Mouse (Mus musculus): ENCODE data around the gene Krt10. TPM values are rescaled to one million over a fixed set of nuclear protein-coding genes. Genes with fewer than 3 reads are reported as not detected.

Krt10 gene
- polyA plus RNA-seq, 1 experiment from 2014 or later, result 26.2 TPM

- Histone ChIP-seq H3K36me3 (ENCODE audit: control insufficient read depth, insufficient read depth, low read length) (no peaks in the 10 kb centered on the region), H3K9me3 (ENCODE audit: control insufficient read depth, low read length) (no peaks in the 10 kb centered on the region), H3K4me1 (replicated peaks; ENCODE audit: control insufficient read depth, insufficient read depth, low read length) (no peaks in the 10 kb centered on the region), H3K27ac (ENCODE audit: low read depth) (no peak overlapping the region), H3K4me3 (ENCODE audit: low read depth, low read length) (no peak overlapping the region), H3K27me3 (replicated peaks; ENCODE audit: control insufficient read depth, insufficient read depth, low read length) (no peaks in the 10 kb centered on the region), H3K4me2 (ENCODE audit: low read length) (no peak overlapping the region), H3K9ac (ENCODE audit: low read length) (no peak overlapping the region)
- 13% methylated on average over 6 of the region's 6 CpGs for WGBS
- ATAC-seq (replicated peaks; ENCODE audit: low FRiP score, low TSS enrichment, low read depth) (no peak), DNase-seq (ENCODE audit: low spot score) (peak; percentile 55)
Measured at GRCm38 (mm10) chr11:99413247-99413646, 24.1 kb upstream of the Krt10 start.

GRCm38 (mm10) chr11:99406186-99406585, 17.0 kb upstream of the Krt10 start:
- Histone ChIP-seq H3K27ac (ENCODE audit: low read depth) (no peak overlapping the region), H3K27me3 (replicated peaks; ENCODE audit: control insufficient read depth, insufficient read depth, low read length) (0 out of 2 replicates have a peak, but pooled peaks cover 2% of the 10 kb centered on the region), H3K36me3 (ENCODE audit: control insufficient read depth, insufficient read depth, low read length) (no peaks in the 10 kb centered on the region), H3K4me1 (replicated peaks; ENCODE audit: control insufficient read depth, insufficient read depth, low read length) (no peaks in the 10 kb centered on the region), H3K4me2 (ENCODE audit: low read length) (no peak overlapping the region), H3K4me3 (ENCODE audit: low read depth, low read length) (no peak overlapping the region), H3K9me3 (ENCODE audit: control insufficient read depth, low read length) (no peaks in the 10 kb centered on the region), H3K9ac (ENCODE audit: low read length) (no peak overlapping the region)
- ATAC-seq (replicated peaks; ENCODE audit: low FRiP score, low TSS enrichment, low read depth), result no peak
- no peak for DNase-seq (ENCODE audit: low spot score)
- 73% methylated on average over 10 of the region's 10 CpGs for WGBS

GRCm38 (mm10) chr11:99399956-99400549, 10.9 kb upstream of the Krt10 start:
- H3K4me2 ChIP-seq (ENCODE audit: low read length), result no peak overlapping the region
- ATAC-seq (replicated peaks; ENCODE audit: low FRiP score, low TSS enrichment, low read depth), result no peak
- WGBS, result 87% methylated on average over 13 of the region's 13 CpGs

GRCm38 (mm10) chr11:99398832-99399231, 9.7 kb upstream of the Krt10 start:
- no peak overlapping the region for H3K4me3 ChIP-seq (ENCODE audit: low read depth, low read length)
- H3K36me3 ChIP-seq (ENCODE audit: control insufficient read depth, insufficient read depth, low read length), result no peaks in the 10 kb centered on the region
- H3K27me3 ChIP-seq (replicated peaks; ENCODE audit: control insufficient read depth, insufficient read depth, low read length), result no peaks in the 10 kb centered on the region
- H3K9ac ChIP-seq (ENCODE audit: low read length), result no peak overlapping the region
- H3K9me3 ChIP-seq (ENCODE audit: control insufficient read depth, low read length), result no peaks in the 10 kb centered on the region
- no peaks in the 10 kb centered on the region for H3K4me1 ChIP-seq (replicated peaks; ENCODE audit: control insufficient read depth, insufficient read depth, low read length)
- DNase-seq (ENCODE audit: low spot score) (no peak), ATAC-seq (replicated peaks; ENCODE audit: low FRiP score, low TSS enrichment, low read depth) (no peak)
- no peak overlapping the region for H3K27ac ChIP-seq (ENCODE audit: low read depth)
- no peak overlapping the region for H3K4me2 ChIP-seq (ENCODE audit: low read length)
- WGBS, result 58% methylated on average over 8 of the region's 8 CpGs

More at GRCm38 (mm10) chr11:99399956-99400549, 10.9 kb upstream of the Krt10 start:
- no peaks in the 10 kb centered on the region for H3K9me3 ChIP-seq (ENCODE audit: control insufficient read depth, low read length)
- no peak overlapping the region for H3K4me3 ChIP-seq (ENCODE audit: low read depth, low read length)
- H3K9ac ChIP-seq (ENCODE audit: low read length), result no peak overlapping the region
- DNase-seq (ENCODE audit: low spot score), result no peak
- H3K27ac ChIP-seq (ENCODE audit: low read depth), result no peak overlapping the region
- no peaks in the 10 kb centered on the region for H3K27me3 ChIP-seq (replicated peaks; ENCODE audit: control insufficient read depth, insufficient read depth, low read length)
- H3K36me3 ChIP-seq (ENCODE audit: control insufficient read depth, insufficient read depth, low read length), result no peaks in the 10 kb centered on the region
- no peaks in the 10 kb centered on the region for H3K4me1 ChIP-seq (replicated peaks; ENCODE audit: control insufficient read depth, insufficient read depth, low read length)

- no peak for DNase-seq (ENCODE audit: low spot score)
- no peaks in the 10 kb centered on the region for H3K27me3 ChIP-seq (replicated peaks; ENCODE audit: control insufficient read depth, insufficient read depth, low read length)
- WGBS, result 73% methylated on average over 3 of the region's 3 CpGs
Measured at GRCm38 (mm10) chr11:99398084-99398483, 8.9 kb upstream of the Krt10 start.

GRCm38 (mm10) chr11:99396661-99397060, 7.5 kb upstream of the Krt10 start:
- H3K4me2 ChIP-seq (ENCODE audit: low read length), result no peak overlapping the region
- H3K4me3 ChIP-seq (ENCODE audit: low read depth, low read length), result no peak overlapping the region
- H3K4me1 ChIP-seq (replicated peaks; ENCODE audit: control insufficient read depth, insufficient read depth, low read length), result no peaks in the 10 kb centered on the region
- WGBS, result 86% methylated on average over 2 of the region's 2 CpGs
- no peak for DNase-seq (ENCODE audit: low spot score)
- no peak overlapping the region for H3K9ac ChIP-seq (ENCODE audit: low read length)
- ATAC-seq (replicated peaks; ENCODE audit: low FRiP score, low TSS enrichment, low read depth), result no peak
- no peaks in the 10 kb centered on the region for H3K27me3 ChIP-seq (replicated peaks; ENCODE audit: control insufficient read depth, insufficient read depth, low read length)
- H3K9me3 ChIP-seq (ENCODE audit: control insufficient read depth, low read length), result no peaks in the 10 kb centered on the region
- no peak overlapping the region for H3K27ac ChIP-seq (ENCODE audit: low read depth)
- H3K36me3 ChIP-seq (ENCODE audit: control insufficient read depth, insufficient read depth, low read length), result no peaks in the 10 kb centered on the region

More at GRCm38 (mm10) chr11:99398084-99398483, 8.9 kb upstream of the Krt10 start:
- Histone ChIP-seq H3K27ac (ENCODE audit: low read depth) (no peak overlapping the region), H3K4me3 (ENCODE audit: low read depth, low read length) (no peak overlapping the region), H3K4me1 (replicated peaks; ENCODE audit: control insufficient read depth, insufficient read depth, low read length) (no peaks in the 10 kb centered on the region), H3K9ac (ENCODE audit: low read length) (no peak overlapping the region), H3K4me2 (ENCODE audit: low read length) (no peak overlapping the region), H3K36me3 (ENCODE audit: control insufficient read depth, insufficient read depth, low read length) (no peaks in the 10 kb centered on the region), H3K9me3 (ENCODE audit: control insufficient read depth, low read length) (no peaks in the 10 kb centered on the region)
- ATAC-seq (replicated peaks; ENCODE audit: low FRiP score, low TSS enrichment, low read depth), result no peak

GRCm38 (mm10) chr11:99396034-99396433, 6.9 kb upstream of the Krt10 start:
- DNase-seq (ENCODE audit: low spot score), result no peak
- Histone ChIP-seq H3K36me3 (ENCODE audit: control insufficient read depth, insufficient read depth, low read length) (no peaks in the 10 kb centered on the region), H3K9ac (ENCODE audit: low read length) (no peak overlapping the region), H3K9me3 (ENCODE audit: control insufficient read depth, low read length) (no peaks in the 10 kb centered on the region), H3K4me3 (ENCODE audit: low read depth, low read length) (no peak overlapping the region), H3K27ac (ENCODE audit: low read depth) (no peak overlapping the region), H3K4me2 (ENCODE audit: low read length) (no peak overlapping the region), H3K4me1 (replicated peaks; ENCODE audit: control insufficient read depth, insufficient read depth, low read length) (no peaks in the 10 kb centered on the region), H3K27me3 (replicated peaks; ENCODE audit: control insufficient read depth, insufficient read depth, low read length) (no peaks in the 10 kb centered on the region)
- no peak for ATAC-seq (replicated peaks; ENCODE audit: low FRiP score, low TSS enrichment, low read depth)
- 50% methylated on average over 3 of the region's 3 CpGs for WGBS

- no peaks in the 10 kb centered on the region for H3K36me3 ChIP-seq (ENCODE audit: control insufficient read depth, insufficient read depth, low read length)
- H3K4me3 ChIP-seq (ENCODE audit: low read depth, low read length), result no peak overlapping the region
- WGBS, result 65% methylated on average over 10 of the region's 10 CpGs
- H3K9me3 ChIP-seq (ENCODE audit: control insufficient read depth, low read length), result no peaks in the 10 kb centered on the region
- H3K4me2 ChIP-seq (ENCODE audit: low read length), result 0 out of 2 replicates have a peak overlapping the region, but pooled peaks have one; percentile 3
- H3K9ac ChIP-seq (ENCODE audit: low read length), result no peak overlapping the region
- no peaks in the 10 kb centered on the region for H3K4me1 ChIP-seq (replicated peaks; ENCODE audit: control insufficient read depth, insufficient read depth, low read length)
- ATAC-seq (replicated peaks; ENCODE audit: low FRiP score, low TSS enrichment, low read depth) (no peak), DNase-seq (ENCODE audit: low spot score) (no peak)
- H3K27me3 ChIP-seq (replicated peaks; ENCODE audit: control insufficient read depth, insufficient read depth, low read length), result no peaks in the 10 kb centered on the region
- peak overlapping the region; percentile 48; the same call in 1 of the 2 replicates for H3K27ac ChIP-seq (ENCODE audit: low read depth)
Measured at GRCm38 (mm10) chr11:99392492-99392891, 3.3 kb upstream of the Krt10 start.

- H3K9me3 ChIP-seq (ENCODE audit: control insufficient read depth, low read length), result no peaks in the 10 kb centered on the region
- WGBS, result 82% methylated on average over 6 of the region's 6 CpGs
- no peaks in the 10 kb centered on the region for H3K36me3 ChIP-seq (ENCODE audit: control insufficient read depth, insufficient read depth, low read length)
- no peak for DNase-seq (ENCODE audit: low spot score)
- ATAC-seq (replicated peaks; ENCODE audit: low FRiP score, low TSS enrichment, low read depth), result no peak
- H3K27me3 ChIP-seq (replicated peaks; ENCODE audit: control insufficient read depth, insufficient read depth, low read length), result no peaks in the 10 kb centered on the region
- peaks cover 5% of the 10 kb centered on the region; the same call in 1 of the 2 replicates for H3K4me1 ChIP-seq (replicated peaks; ENCODE audit: control insufficient read depth, insufficient read depth, low read length)
- H3K9ac ChIP-seq (ENCODE audit: low read length), result no peak overlapping the region
- no peak overlapping the region for H3K27ac ChIP-seq (ENCODE audit: low read depth)
- no peak overlapping the region for H3K4me2 ChIP-seq (ENCODE audit: low read length)
- no peak overlapping the region for H3K4me3 ChIP-seq (ENCODE audit: low read depth, low read length)
Measured at GRCm38 (mm10) chr11:99391375-99391774, 2.2 kb upstream of the Krt10 start.

Measured in intestine, embryonic 14.5 days (tissue).